Mouse (Mus musculus) bone marrow, adult 2 months (tissue): ENCODE results near the gene Cpa2. TPM values are rescaled to one million over a fixed set of nuclear protein-coding genes. Genes with fewer than 3 reads are reported as not detected.

Experiments
- H3K27ac ChIP-seq: fragments of 200-500 bp; 2 replicates; pipeline ENCODE4 v1.5.1; 2012; ENCODE audit warnings: low read depth, mild to moderate bottlenecking, control low read depth, inconsistent platforms, low read length; ENCODE audit not compliant: control insufficient read depth, poor library complexity, insufficient read depth
- H3K4me1 ChIP-seq: fragments of 200-500 bp; 2 replicates; pipeline ENCODE4 v1.6.1; 2011; ENCODE audit warnings: low read length; ENCODE audit not compliant: control insufficient read depth, insufficient read depth
- H3K4me3 ChIP-seq: fragments of 200-500 bp; replicated peaks from 2 replicates; pipeline ENCODE3; 2011; ENCODE audit warnings: mild to moderate bottlenecking, low read depth, low read length, control low read depth; ENCODE audit not compliant: control insufficient read depth
- CTCF ChIP-seq: fragments of 200-500 bp; IDR thresholded peaks from 2 replicates; pipeline ENCODE4 v1.5.1; 2011; ENCODE audit warnings: low read length, control low read depth; ENCODE audit not compliant: control insufficient read depth, insufficient read depth
- POLR2A ChIP-seq: fragments of 200-500 bp; IDR thresholded peaks from 2 replicates; pipeline ENCODE4 v1.6.1; 2011; ENCODE audit warnings: low read depth, mild to moderate bottlenecking, control low read depth, low read length, borderline replicate concordance; ENCODE audit not compliant: control insufficient read depth
- WGBS: fragments of 180-500 bp; shearing (Covaris S2); methylation state at CpG from one replicate; pipeline ENCODE4 v1.1.7; 2018; 5-methylcytosine and 5-hydroxymethylcytosine counted together
- polyA plus RNA-seq: library from polyadenylated mRNA; stranded (reverse); fragments of >200 nt; gene quantifications from 2 replicates; pipeline ENCODE4 v1.2.4, GENCODE M21; 2011; ENCODE audit warnings: low replicate concordance; ENCODE audit not compliant: missing spikeins, insufficient read depth, insufficient read length

The Cpa2 gene
- polyA plus RNA-seq, 1 experiment, result not detected

DNA sequence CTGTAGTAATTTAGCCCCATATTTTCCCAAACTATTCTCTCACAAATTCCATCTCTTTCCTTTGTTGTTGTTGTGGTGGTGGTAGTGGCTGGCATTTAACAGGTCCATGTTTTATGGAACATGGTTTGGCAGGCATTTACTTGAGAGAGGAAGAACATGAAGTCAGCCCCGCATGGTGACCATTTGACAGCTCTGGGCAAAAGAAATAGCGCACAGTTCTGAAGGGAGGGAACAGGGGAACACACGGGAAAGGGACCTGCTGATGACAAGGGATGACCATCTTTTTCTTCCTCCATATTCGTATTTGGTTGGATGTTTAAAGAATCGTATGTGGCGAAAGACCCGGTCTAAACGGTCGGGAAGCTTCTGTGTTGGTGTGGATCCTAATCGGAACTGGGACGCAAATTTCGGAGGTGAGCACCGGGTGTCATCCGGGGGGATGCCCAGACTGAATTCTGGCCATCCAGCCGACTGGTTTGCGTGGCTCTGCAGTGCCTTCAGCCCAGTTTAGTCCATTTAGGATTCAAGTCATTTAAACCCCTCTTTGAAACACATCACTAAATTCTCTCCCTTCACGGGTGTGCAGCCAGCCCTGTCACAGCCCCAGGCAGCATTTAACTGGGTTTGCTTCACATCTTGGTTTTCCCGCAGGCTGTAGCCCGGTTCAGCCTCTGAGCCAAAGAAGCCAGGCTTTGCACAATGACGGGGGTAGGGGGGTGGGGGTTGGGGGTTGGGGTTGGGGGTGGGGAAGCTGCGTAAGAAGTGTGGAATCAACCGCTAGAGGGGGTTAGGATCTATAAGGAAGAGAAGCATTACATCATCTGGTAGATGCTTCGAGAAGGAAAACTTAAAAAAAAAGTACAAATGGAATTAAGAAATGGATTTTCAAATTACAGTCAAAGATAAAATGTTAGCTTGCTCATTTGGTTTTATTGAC is 10.5 kb downstream of the Cpa2 start:
- 33% methylated on average over 23 of the region's 23 CpGs for WGBS
- Histone ChIP-seq H3K4me1 (no peaks in the 10 kb centered on the region; the same call in 1 of the 2 replicates), H3K27ac (no peak overlapping the region), H3K4me3 (no peak overlapping the region)
- TF ChIP-seq POLR2A (no peak), CTCF (no peak)

DNA sequence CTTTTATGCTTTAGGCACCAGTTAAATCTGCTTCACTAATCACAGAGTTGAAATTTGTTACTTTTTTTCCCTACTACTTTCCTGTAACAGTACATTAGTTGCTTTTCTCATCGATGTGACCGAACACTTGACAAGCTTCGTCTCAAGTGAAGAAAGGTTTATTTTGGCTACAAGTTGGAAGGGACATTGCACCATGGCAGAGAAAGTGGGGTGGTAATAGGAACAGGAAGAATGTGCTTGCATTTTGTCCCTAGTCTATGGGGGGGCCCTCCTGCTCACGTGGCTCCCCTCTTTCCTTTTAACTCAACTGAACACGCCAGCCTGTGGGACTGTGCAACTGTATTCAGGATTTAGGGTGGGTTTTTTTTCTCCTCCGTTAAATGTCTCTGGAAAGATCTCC is 11.2 kb downstream of the Cpa2 start:
- TF ChIP-seq CTCF (no peak), POLR2A (no peak)
- Histone ChIP-seq H3K4me1 (no peaks in the 10 kb centered on the region; the same call in 1 of the 2 replicates), H3K4me3 (no peak overlapping the region), H3K27ac (no peak overlapping the region)
- whole genome bisulfite sequencing, result 17% methylated on average over 6 of the region's 6 CpGs

DNA sequence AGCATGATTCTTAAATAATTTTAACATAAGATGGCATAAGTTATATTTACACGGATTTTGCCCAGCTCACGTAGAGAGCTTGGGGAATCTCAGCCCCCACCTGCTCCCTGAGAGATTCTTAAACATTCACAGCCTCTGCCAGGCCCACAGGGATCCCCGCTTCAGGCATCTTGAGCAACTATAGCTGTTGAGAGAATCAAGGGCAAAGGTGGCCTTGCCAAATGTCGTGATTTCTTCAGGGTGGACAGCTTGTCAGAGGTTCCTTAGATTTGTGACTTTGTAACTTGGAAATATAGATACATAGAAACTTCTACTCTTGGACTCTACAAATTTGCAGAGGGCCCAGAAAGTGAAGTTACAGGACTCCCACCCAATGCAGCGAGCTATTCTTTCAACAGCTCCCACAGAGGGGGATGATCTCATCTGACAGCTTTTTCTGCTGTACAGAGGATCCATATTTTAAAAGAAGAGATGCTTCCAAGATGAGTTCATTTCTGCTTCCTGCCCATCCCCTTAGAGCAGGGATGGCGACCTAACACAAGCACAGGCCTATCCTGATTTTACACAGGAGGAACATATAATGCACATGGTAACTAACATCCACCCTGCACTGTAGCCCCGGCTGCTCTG is 12.1 kb downstream of the Cpa2 start:
- Histone ChIP-seq H3K4me1 (no peaks in the 10 kb centered on the region; the same call in 1 of the 2 replicates), H3K27ac (no peak overlapping the region), H3K4me3 (no peak overlapping the region)
- TF ChIP-seq POLR2A (no peak), CTCF (no peak)
- WGBS, result 70% methylated on average over 7 of the region's 7 CpGs

DNA sequence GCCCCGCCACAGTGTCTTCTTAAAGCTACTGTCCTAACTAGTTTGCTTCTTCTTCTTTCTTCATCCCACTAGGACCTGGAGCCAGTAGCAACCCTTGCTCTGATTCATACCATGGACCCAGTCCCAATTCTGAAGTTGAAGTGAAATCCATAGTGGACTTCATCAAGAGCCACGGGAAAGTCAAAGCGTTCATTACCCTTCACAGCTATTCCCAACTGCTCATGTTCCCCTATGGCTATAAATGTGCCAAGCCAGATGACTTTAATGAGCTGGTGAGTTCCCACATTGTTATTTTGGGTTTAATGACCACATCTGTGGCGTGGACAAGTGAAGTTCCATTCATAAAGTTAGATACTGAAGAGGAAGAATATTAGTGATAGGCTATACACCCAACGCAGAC is 12.7 kb downstream of the Cpa2 start:
- TF ChIP-seq CTCF (no peak), POLR2A (no peak)
- Histone ChIP-seq H3K27ac (no peak overlapping the region), H3K4me1 (no peaks in the 10 kb centered on the region; the same call in 1 of the 2 replicates), H3K4me3 (no peak overlapping the region)
- WGBS, result 84% methylated on average over 5 of the region's 5 CpGs

DNA sequence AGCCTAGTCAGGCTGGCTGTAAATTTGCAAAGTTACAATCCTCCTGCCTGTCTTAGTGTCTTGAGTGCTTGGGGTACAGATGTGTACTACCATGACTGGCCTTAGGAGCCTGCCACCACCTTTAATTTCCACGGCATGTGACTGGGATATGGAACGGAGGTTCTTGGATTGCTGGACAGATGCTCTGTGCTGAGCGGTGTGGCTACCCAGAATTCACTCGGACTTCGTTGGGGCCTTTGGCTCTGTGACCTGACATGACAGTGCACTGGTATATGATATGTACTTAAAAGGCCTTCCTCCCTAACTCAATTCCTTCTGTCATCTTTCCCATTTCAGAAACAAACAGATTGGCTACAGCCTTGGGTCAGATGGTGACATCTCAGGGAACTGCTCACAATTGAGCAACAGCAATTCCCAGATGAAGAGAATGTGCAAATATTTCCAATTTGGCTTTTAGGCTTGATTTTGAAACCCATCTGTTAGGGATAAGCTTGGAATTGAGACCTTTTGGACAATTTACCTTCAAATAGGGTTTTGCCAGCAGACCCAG is 13.3 kb downstream of the Cpa2 start:
- Histone ChIP-seq H3K4me1 (no peaks in the 10 kb centered on the region; the same call in 1 of the 2 replicates), H3K27ac (no peak overlapping the region), H3K4me3 (no peak overlapping the region)
- WGBS, result 90% methylated on average over 5 of the region's 5 CpGs
- TF ChIP-seq CTCF, result no peak
- no peak for TF ChIP-seq POLR2A

DNA sequence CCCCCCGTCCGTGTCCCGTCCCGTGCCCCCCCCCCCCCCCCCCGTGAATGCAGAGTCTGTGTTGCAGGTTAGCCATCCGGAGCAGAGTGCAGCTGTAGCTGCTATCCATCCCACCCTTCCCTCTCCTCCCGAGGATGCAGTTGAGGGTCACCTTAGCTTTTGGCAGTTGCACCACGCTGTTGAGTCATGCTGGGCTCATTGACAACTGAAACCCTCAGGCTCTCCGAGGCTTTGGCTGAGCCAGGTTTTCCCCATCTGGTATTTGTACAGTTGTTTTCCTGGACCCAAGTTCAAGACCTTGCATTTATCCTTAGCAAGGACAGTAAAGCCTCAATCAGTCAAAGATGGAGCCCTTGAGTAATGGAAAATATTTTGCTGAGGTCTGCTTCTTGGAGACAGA is 14.7 kb downstream of the Cpa2 start:
- Histone ChIP-seq H3K27ac (no peak overlapping the region), H3K4me1 (no peaks in the 10 kb centered on the region; the same call in 1 of the 2 replicates), H3K4me3 (no peak overlapping the region)
- TF ChIP-seq CTCF (no peak), POLR2A (no peak)
- WGBS, result 33% methylated on average over 8 of the region's 9 CpGs

DNA sequence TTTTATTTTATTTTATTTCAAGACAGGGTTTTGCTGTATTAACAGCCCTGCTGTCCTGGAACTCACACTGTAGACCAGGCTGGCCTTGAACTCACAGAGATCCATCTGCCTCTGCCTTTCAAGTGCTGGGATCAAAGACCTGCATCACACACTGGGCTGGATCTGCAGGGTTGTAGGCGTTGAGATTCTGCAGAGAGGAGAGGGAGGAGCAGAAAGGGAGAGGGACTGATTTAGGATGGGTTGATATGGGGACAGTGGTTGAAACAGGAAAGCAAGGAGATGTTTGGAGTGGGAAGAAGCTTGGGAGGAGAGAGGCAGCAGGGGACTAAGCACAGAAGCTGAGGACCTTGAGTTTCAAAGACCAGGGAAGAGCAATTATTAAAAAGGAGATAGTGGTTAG is 18.3 kb downstream of the Cpa2 start:
- TF ChIP-seq POLR2A, result no peak
- no peak for TF ChIP-seq CTCF
- Histone ChIP-seq H3K4me3 (no peak overlapping the region), H3K27ac (no peak overlapping the region), H3K4me1 (no peaks in the 10 kb centered on the region)
- 74% methylated on average over 1 of the region's 1 CpGs for WGBS

DNA sequence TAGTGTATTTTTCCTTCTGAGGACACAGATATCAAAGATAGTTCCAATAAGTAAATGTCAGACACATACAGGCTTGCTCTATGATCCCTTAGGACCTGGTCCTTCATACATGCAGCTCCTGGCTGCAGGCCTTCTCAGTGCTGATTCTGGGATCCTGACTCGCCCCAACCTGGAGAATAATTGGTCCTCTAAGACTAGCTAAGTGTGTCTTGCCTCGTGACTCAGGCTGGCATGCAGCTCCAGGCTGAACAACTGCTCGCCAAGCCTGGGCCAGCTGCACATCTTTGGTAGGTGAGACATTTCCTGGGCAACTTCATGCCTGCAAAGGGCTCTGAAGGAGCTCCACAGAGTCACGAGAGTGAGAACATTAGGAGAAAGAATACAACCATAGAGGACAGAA is 20.8 kb downstream of the Cpa2 start:
- Histone ChIP-seq H3K27ac (no peak overlapping the region), H3K4me1 (no peaks in the 10 kb centered on the region), H3K4me3 (no peak overlapping the region)
- 66% methylated on average over 4 of the region's 4 CpGs for WGBS
- TF ChIP-seq POLR2A, result no peak
- TF ChIP-seq CTCF, result no peak

DNA sequence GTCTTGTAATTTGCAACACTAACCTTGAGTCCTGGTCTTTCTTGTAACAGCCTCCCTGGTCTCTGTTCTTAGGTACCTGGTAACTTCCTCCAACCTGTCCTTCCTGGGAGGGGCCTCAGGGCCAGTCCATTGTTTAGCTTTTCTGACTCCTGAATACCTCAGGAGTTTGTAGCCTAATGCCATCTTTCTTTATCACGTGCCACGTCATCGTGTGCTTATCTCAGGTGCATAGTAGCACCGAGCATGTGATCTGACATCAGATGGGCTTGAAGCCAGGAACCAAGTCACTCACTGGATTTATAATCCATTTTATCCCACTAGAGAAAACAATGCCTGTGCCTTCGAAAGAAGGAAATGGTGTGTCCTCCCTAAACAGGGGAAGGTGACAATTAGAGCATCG is 22.2 kb downstream of the Cpa2 start:
- no peak overlapping the region for H3K4me3 ChIP-seq
- no peak overlapping the region for H3K27ac ChIP-seq
- TF ChIP-seq CTCF (no peak), POLR2A (no peak)
- H3K4me1 ChIP-seq, result no peaks in the 10 kb centered on the region
- 60% methylated on average over 6 of the region's 6 CpGs for WGBS
